Mouse (Mus musculus): ENCODE data around the gene Pfkfb4.

- TF ChIP-seq CTCF (IDR thresholded peaks at IDR 0.05) (no peak), EP300 (IDR thresholded peaks at IDR 0.05) (no peak)
These were observed 1.6 kb upstream of the Pfkfb4 start for GRCm38 (mm10) chr9:108989802-108990461.

Measured in lung, postnatal 0 days (tissue).